Mouse (Mus musculus) embryonic facial prominence, embryonic 15.5 days (tissue): ENCODE results near the gene Mdh2. TPM values are rescaled to one million over a fixed set of nuclear protein-coding genes. Genes with fewer than 3 reads are reported as not detected.
A peak's percentile ranks its signal among the peaks of the same experiment; 100 is the strongest.

Experiments used
- ATAC-seq: fragments of 200-750 bp; cut with Nextera tagmentation; 2 replicates; pipeline ENCODE4 v1.8.0; 2017; ENCODE audit warnings: low read depth, moderate TSS enrichment; ENCODE audit not compliant: insufficient number of reproducible peaks, low FRiP score, low TSS enrichment
- H3K27ac ChIP-seq: fragments of 300-500 bp; sonication (generic); replicated peaks from 2 replicates; pipeline ENCODE4 v1.5.1; 2015; ENCODE audit warnings: mild to moderate bottlenecking, inconsistent platforms
- H3K27me3 ChIP-seq: fragments of 300-500 bp; sonication (generic); 2 replicates; pipeline ENCODE4 v1.6.1; 2015; ENCODE audit warnings: inconsistent platforms
- H3K36me3 ChIP-seq: fragments of 300-500 bp; sonication (generic); 2 replicates; pipeline ENCODE4 v1.6.1; 2015; ENCODE audit warnings: mild to moderate bottlenecking, inconsistent platforms
- H3K4me1 ChIP-seq: fragments of 300-500 bp; sonication (generic); 2 replicates; pipeline ENCODE4 v1.6.1; 2015; ENCODE audit warnings: inconsistent platforms
- H3K4me2 ChIP-seq: fragments of 300-500 bp; sonication (generic); replicated peaks from 2 replicates; pipeline ENCODE4 v1.6.1; 2015; ENCODE audit warnings: mild to moderate bottlenecking, inconsistent platforms
- H3K4me3 ChIP-seq: fragments of 300-500 bp; sonication (generic); replicated peaks from 2 replicates; pipeline ENCODE4 v1.5.1; 2015; ENCODE audit warnings: mild to moderate bottlenecking, inconsistent platforms
- H3K9ac ChIP-seq: fragments of 300-500 bp; sonication (generic); 2 replicates; pipeline ENCODE4 v1.6.1; 2015; ENCODE audit warnings: inconsistent platforms
- H3K9me3 ChIP-seq: fragments of 300-500 bp; sonication (generic); replicated peaks from 2 replicates; pipeline ENCODE4 v1.6.1; 2016; ENCODE audit warnings: inconsistent platforms
- WGBS: fragments of 180-500 bp; shearing (Covaris S2); methylation state at CpG from one replicate; pipeline ENCODE4 v1.1.7; 2015; 5-methylcytosine and 5-hydroxymethylcytosine counted together
- polyA plus RNA-seq: library from polyadenylated mRNA; unstranded; fragments of >200 nt; fragmentation: Nextera tagmentation; extraction: Ambion mirVana; gene quantifications from 2 replicates; pipeline ENCODE4 v1.2.1, GENCODE M21; 2015

The Mdh2 gene
- 475 and 482 TPM in 2 replicates for polyA plus RNA-seq

DNA sequence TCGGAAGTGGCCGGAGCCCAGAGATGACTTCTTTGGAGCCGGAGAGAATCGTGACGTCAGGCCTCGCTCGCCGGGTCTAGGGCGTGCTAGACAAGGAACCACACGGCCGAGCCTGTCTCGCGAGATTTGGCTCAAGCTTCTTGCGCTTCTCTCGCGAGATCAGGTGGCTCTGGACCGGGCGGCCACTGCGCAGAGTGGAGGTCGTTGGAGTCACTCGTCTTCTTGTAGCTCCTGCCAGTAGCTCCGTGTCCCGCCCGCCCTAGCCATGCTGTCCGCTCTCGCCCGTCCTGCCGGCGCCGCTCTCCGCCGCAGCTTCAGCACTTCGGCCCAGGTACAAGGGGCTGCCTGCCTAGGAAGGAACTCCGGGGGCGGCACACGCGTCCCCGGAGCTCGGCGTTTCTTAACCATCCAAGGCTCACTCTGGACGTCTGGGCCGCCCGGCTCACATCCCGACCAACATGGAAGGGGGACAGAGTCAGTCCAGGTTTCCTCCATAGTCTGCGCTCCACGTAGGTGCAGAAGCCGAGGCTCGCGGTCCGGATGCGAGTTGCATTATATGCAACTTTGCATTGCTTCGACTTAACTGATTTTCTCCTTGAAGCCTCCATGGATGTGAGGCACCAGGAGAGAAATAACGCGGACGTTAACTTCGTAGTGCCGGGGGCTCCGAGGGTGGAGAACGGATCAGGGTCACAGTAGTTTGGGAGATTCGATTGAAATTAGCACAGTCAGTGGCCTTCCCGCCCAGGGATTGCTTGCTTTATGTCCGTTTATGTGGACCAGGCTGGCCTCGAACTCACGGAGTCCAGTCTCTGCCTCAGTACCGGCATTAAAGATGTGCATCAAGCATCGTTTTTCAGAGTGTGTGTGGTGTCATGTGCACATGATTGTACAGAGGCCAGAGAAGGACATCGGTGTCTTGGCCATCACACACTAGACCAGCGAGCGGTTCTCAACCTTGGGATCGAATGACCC is at the start of gene Mdh2:
Gene Mdh2, plus strand, starts transcription at position 10 of the 975 bp plus-strand sequence.
- Histone ChIP-seq H3K27me3 (no peaks in the 10 kb centered on the region), H3K4me2 (peak within 1 kb of the TSS; percentile 76), H3K9me3 (no peaks in the 10 kb centered on the region), H3K9ac (peak within 1 kb of the TSS; percentile 96), H3K4me1 (peaks cover 29% of the 10 kb centered on the region), H3K27ac (peak within 1 kb of the TSS; percentile 96), H3K36me3 (peaks cover 25% of the 10 kb centered on the region), H3K4me3 (peak within 1 kb of the TSS; percentile 95)
- WGBS, result under 1% methylated on average over 70 of the region's 70 CpGs
- ATAC-seq, result peak; percentile 97

DNA sequence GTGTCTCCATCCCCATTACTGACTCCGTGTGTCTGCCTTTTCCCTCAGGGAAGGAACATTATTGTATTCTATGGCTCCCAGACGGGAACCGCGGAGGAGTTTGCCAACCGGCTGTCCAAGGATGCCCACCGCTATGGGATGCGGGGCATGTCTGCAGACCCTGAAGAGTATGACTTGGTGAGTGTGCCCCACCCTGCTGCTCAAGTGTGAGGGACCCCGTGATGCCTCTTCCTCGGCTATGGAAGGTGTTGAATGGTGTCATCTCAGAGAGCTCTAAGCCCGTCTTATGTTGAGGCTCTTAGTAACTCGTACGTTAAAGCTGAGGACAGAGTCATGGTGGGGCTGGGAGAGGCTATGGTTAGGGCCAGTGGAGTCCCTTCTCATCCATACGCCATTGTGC is 48.9 kb upstream of the Mdh2 start:
- Histone ChIP-seq H3K9ac (no peak overlapping the region), H3K9me3 (no peaks in the 10 kb centered on the region), H3K4me1 (peaks cover 28% of the 10 kb centered on the region), H3K27me3 (no peaks in the 10 kb centered on the region), H3K27ac (no peak overlapping the region), H3K36me3 (peaks cover 52% of the 10 kb centered on the region), H3K4me2 (no peak overlapping the region), H3K4me3 (no peak overlapping the region)
- no peak for ATAC-seq
- 88% methylated on average over 13 of the region's 13 CpGs for WGBS

GRCm38 (mm10) chr5:135730278-135730677 is 48.0 kb upstream of the Mdh2 start:
- H3K4me1 ChIP-seq, result peaks cover 19% of the 10 kb centered on the region
- WGBS, result 91% methylated on average over 10 of the region's 10 CpGs
- no peak overlapping the region for H3K4me3 ChIP-seq
- H3K27ac ChIP-seq, result no peak overlapping the region
- no peak overlapping the region for H3K9ac ChIP-seq
- peaks cover 62% of the 10 kb centered on the region for H3K36me3 ChIP-seq
- H3K9me3 ChIP-seq, result no peaks in the 10 kb centered on the region
- no peaks in the 10 kb centered on the region for H3K27me3 ChIP-seq
- no peak for ATAC-seq
- no peak overlapping the region for H3K4me2 ChIP-seq

GRCm38 (mm10) chr5:135730916-135731315 is 47.4 kb upstream of the Mdh2 start:
- H3K36me3 ChIP-seq, result peaks cover 68% of the 10 kb centered on the region
- H3K27me3 ChIP-seq, result no peaks in the 10 kb centered on the region
- no peak overlapping the region for H3K27ac ChIP-seq
- H3K9ac ChIP-seq, result no peak overlapping the region
- no peak for ATAC-seq
- no peak overlapping the region for H3K4me2 ChIP-seq
- H3K9me3 ChIP-seq, result no peaks in the 10 kb centered on the region
- WGBS, result 92% methylated on average over 10 of the region's 10 CpGs
- no peak overlapping the region for H3K4me3 ChIP-seq
- peaks cover 13% of the 10 kb centered on the region for H3K4me1 ChIP-seq

DNA sequence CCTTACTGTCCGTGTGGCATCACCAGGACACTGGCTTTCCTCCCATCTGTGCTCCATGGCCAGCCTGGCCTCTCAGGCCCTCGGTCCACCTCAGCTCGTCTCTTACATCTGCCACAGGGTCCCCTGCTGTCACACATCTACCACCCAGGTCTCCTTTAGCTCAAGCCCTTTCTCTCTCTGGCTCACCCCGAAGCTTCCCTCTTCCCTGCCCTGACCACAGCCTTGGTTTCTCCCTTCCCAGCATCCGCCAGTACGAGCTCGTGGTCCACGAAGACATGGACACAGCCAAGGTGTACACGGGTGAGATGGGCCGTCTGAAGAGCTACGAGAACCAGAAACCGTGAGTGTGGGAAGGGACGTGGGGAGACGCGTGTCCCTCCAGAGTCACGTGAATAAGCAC is 47.0 kb upstream of the Mdh2 start:
- H3K27ac ChIP-seq, result no peak overlapping the region
- WGBS, result 89% methylated on average over 16 of the region's 16 CpGs
- H3K9ac ChIP-seq, result no peak overlapping the region
- peaks cover 9% of the 10 kb centered on the region for H3K4me1 ChIP-seq
- H3K36me3 ChIP-seq, result peaks cover 72% of the 10 kb centered on the region
- no peak for ATAC-seq
- no peaks in the 10 kb centered on the region for H3K9me3 ChIP-seq
- no peak overlapping the region for H3K4me2 ChIP-seq
- H3K27me3 ChIP-seq, result no peaks in the 10 kb centered on the region
- H3K4me3 ChIP-seq, result no peak overlapping the region

GRCm38 (mm10) chr5:135733071-135733470 is 45.2 kb upstream of the Mdh2 start:
- 89% methylated on average over 4 of the region's 4 CpGs for WGBS
- Histone ChIP-seq H3K27me3 (no peaks in the 10 kb centered on the region), H3K4me2 (no peak overlapping the region), H3K4me1 (no peaks in the 10 kb centered on the region), H3K27ac (no peak overlapping the region), H3K4me3 (no peak overlapping the region), H3K9me3 (no peaks in the 10 kb centered on the region), H3K9ac (no peak overlapping the region), H3K36me3 (peaks cover 87% of the 10 kb centered on the region)
- no peak for ATAC-seq

GRCm38 (mm10) chr5:135734057-135734680 is 44.1 kb upstream of the Mdh2 start:
- 92% methylated on average over 42 of the region's 42 CpGs for WGBS
- no peak for ATAC-seq

GRCm38 (mm10) chr5:135735741-135736140 is 42.5 kb upstream of the Mdh2 start:
- Histone ChIP-seq H3K4me1 (no peaks in the 10 kb centered on the region), H3K4me2 (no peak overlapping the region), H3K9me3 (no peaks in the 10 kb centered on the region), H3K9ac (no peak overlapping the region), H3K27ac (no peak overlapping the region), H3K4me3 (no peak overlapping the region), H3K27me3 (no peaks in the 10 kb centered on the region), H3K36me3 (peaks cover 71% of the 10 kb centered on the region)
- 92% methylated on average over 13 of the region's 13 CpGs for WGBS
- ATAC-seq, result no peak

More at GRCm38 (mm10) chr5:135734057-135734680, 44.1 kb upstream of the Mdh2 start:
- Histone ChIP-seq H3K27ac (no peak overlapping the region), H3K9me3 (no peaks in the 10 kb centered on the region), H3K4me1 (no peaks in the 10 kb centered on the region), H3K9ac (no peak overlapping the region), H3K4me3 (no peak overlapping the region), H3K4me2 (no peak overlapping the region), H3K27me3 (no peaks in the 10 kb centered on the region), H3K36me3 (peaks cover 86% of the 10 kb centered on the region)

- H3K9me3 ChIP-seq, result no peaks in the 10 kb centered on the region
- peaks cover 66% of the 10 kb centered on the region for H3K36me3 ChIP-seq
- no peak overlapping the region for H3K27ac ChIP-seq
- no peaks in the 10 kb centered on the region for H3K4me1 ChIP-seq
- no peak overlapping the region for H3K9ac ChIP-seq
- ATAC-seq, result no peak
- no peaks in the 10 kb centered on the region for H3K27me3 ChIP-seq
- WGBS, result 92% methylated on average over 16 of the region's 16 CpGs
- no peak overlapping the region for H3K4me3 ChIP-seq
- H3K4me2 ChIP-seq, result no peak overlapping the region
Measured at GRCm38 (mm10) chr5:135736544-135736943, 41.7 kb upstream of the Mdh2 start.

GRCm38 (mm10) chr5:135737154-135737553 is 41.1 kb upstream of the Mdh2 start:
- 74% methylated on average over 7 of the region's 7 CpGs for WGBS

DNA sequence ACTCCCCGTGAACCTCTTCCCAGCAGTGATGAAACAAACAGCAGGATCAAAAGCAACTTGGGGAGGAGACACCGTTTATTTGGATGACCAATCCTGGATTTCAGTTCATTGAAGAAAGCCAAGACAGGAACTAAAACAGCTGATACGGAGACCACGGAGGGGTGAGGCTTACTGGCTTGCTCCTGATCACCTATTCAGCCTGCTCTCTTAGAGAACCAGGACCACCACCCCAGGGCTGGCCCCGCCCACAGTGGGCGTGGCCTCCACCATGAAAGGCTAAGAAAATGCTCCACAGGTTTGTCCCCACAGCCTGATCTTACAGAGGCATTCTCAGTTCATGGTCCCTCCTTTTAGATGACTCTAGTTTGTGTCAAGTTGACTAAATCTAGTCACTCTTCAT is 40.0 kb upstream of the Mdh2 start:
- Histone ChIP-seq H3K9me3 (no peaks in the 10 kb centered on the region), H3K4me2 (no peak overlapping the region), H3K36me3 (peaks cover 52% of the 10 kb centered on the region), H3K4me3 (no peak overlapping the region), H3K27me3 (no peaks in the 10 kb centered on the region), H3K9ac (no peak overlapping the region), H3K27ac (no peak overlapping the region), H3K4me1 (peaks cover 12% of the 10 kb centered on the region)
- ATAC-seq, result no peak
- 24% methylated on average over 6 of the region's 6 CpGs for WGBS

More at GRCm38 (mm10) chr5:135737154-135737553, 41.1 kb upstream of the Mdh2 start:
- Histone ChIP-seq H3K9me3 (no peaks in the 10 kb centered on the region), H3K4me3 (no peak overlapping the region), H3K4me2 (no peak overlapping the region), H3K27ac (no peak overlapping the region), H3K9ac (no peak overlapping the region), H3K36me3 (peaks cover 64% of the 10 kb centered on the region), H3K4me1 (0 out of 2 replicates have a peak, but pooled peaks cover under 1% of the 10 kb centered on the region), H3K27me3 (no peaks in the 10 kb centered on the region)
- no peak for ATAC-seq
